Mouse (Mus musculus) left cerebral cortex, postnatal 14 days (tissue): ENCODE results near the gene Usp5. TPM values are rescaled to one million over a fixed set of nuclear protein-coding genes. Genes with fewer than 3 reads are reported as not detected.
A peak's percentile ranks its signal among the peaks of the same experiment; 100 is the strongest.
"Not testable (repeated sequence)": the region's sequence is repeated elsewhere in the genome, so short reads cannot be mapped to it uniquely, and the experiment has no call there.

Experiments
- DNase-seq, 2 experiments: peaks; one replicate each; pipeline ENCODE4 v3.0.0; 2021 to 2022; ENCODE audit warnings: low spot score in 2 of 2, mixed read lengths in 1 of 2
- intact Hi-C: fragments of 180-260 bp; cut with DNase I; formaldehyde crosslinking; loops from one replicate; pipeline ENCODE4 v1.15.1; 2025
- total RNA-seq, 2 experiments: library from RNA; stranded (reverse); gene quantifications; 2 replicates each; pipeline ENCODE4 v1.2.3; 2021

The Usp5 gene
- total RNA-seq, 2 experiments from 2014 or later: 178 to 184 TPM

GRCm38 (mm10) chr6:124814448-124814847 is 14.8 kb downstream of the Usp5 start:
- DNase-seq: no peak
- intact Hi-C loops: no loop called here

DNA sequence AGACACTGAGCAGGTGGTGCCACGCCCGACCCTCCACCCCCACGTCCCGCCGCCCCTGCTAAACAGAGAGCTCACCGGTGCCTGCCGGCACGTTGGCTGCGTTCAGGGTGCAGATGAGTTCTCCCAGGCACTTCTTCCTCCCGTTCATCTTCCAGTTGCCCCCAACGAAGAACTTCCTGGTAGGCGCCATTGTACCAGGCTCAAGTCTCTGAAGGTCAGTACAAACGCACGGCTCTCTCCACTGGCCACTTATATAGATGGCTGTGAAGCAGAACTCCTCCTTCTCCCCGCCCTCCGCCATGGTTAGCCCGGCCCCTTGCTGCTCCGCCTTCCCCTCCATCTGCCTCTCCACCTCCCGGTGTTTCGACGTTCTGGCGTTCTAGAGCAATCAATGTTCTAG is 15.4 kb downstream of the Usp5 start, which contains the start of gene Tpi1:
TSS of gene Tpi1 (minus strand) at position 364 of the 400 bp plus-strand sequence.
- peak; percentile 90 to 92 for DNase-seq
- intact Hi-C loops: loop anchor here (2.0 kb wide), 1 partner anchor 45 kb away; the partner anchor contains the start of gene Eno2

DNA sequence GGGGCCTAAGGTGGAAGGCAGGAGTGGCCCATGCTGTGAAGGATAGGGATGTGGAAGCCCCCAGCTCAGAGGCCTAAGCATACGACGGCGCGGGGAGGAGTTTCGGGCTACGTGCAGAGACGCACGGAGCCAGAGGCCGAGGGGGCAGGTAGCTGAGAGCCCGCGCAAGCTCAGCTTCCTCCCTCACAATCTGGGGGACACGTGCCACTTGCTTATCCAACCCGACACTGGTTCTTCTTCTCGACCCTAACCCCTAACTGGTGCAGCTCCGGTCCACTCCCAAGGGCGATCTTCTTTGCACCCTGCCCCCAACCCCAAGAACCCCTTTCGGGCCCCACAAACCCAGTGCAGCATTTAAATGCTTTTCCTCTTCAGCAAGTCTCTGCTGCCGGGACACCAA is 15.8 kb downstream of the Usp5 start:
- peak; percentile 75 to 81 for DNase-seq

DNA sequence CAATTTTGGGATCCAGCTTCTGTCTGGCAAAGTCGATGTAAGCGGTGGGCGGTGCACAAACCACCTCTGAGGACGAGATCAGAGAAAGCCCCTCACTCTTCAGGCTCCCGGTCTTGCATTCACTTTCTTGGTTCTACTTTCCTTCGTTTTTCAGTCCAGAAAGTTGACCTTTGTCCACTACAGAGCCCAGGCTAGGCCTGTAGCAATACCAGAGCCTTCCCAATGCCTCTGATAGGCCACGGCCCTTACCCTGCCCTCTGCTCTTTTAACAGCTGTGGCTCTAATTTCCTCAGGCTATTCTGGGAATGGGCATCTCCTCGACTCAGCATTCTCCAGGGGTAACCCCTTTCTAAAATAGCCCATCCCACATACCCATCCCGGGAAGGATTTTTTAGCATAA is 16.4 kb downstream of the Usp5 start:
- intact Hi-C loops: loop anchor here (2.0 kb wide), 1 partner anchor 44 kb away; the partner anchor contains the start of gene Eno2
- no peak for DNase-seq

More for the DNA sequence above, 15.8 kb downstream of the Usp5 start:
- intact Hi-C loops: loop anchor here (2.0 kb wide), 1 partner anchor 45 kb away; the partner anchor contains the start of gene Eno2

GRCm38 (mm10) chr6:124811701-124812560 is 17.4 kb downstream of the Usp5 start:
- no peak for DNase-seq
- intact Hi-C loops: loop anchor here (2.0 kb wide), 1 partner anchor 43 kb away; the partner anchor contains the start of gene Eno2

- intact Hi-C loops: no loop called here
- no peak for DNase-seq
Observed at GRCm38 (mm10) chr6:124811403-124811665, 17.9 kb downstream of the Usp5 start.

- intact Hi-C loops, DNase-seq: not testable (repeated sequence)
Observed at GRCm38 (mm10) chr6:124810566-124811402, 18.5 kb downstream of the Usp5 start.

DNA sequence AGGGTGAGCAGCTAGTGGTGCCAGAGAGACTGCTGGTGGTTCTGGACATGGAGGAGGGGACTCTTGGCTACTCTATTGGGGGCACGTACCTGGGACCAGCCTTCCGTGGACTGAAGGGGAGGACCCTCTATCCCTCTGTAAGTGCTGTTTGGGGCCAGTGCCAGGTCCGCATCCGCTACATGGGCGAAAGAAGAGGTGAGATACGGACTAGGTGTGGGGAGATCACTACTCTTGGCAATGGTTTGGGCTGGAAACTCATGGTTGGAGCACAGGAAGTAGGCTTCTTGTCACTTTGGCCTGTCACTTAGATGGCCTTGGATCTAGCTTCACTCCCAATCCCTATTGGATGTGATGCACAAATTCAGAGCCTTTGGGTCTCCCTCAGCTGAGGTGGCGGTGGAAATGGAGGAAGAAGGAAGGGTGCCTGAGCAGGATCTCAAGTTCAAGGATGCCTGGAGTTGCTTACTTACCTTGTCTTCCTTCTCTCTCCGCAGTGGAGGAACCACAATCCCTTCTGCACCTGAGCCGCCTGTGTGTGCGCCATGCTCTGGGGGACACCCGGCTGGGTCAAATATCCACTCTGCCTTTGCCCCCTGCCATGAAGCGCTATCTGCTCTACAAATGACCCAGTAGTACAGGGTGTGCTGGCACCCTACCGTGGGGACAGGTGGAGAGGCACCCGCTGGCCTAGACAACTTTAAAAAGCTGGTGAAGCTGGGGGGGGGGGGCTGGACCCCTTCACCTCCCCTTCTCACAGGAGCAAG is 19.3 kb downstream of the Usp5 start:
- DNase-seq: no peak
- intact Hi-C loops: no loop called here

- intact Hi-C loops: no loop called here
- DNase-seq: peak; percentile 68 to 70
Observed at GRCm38 (mm10) chr6:124809052-124809774, 20.1 kb downstream of the Usp5 start.

- peak in 1 of 2 experiments; percentile 56 for DNase-seq
- intact Hi-C loops: no loop called here
Observed at GRCm38 (mm10) chr6:124808358-124809012, 20.8 kb downstream of the Usp5 start, which contains the start of gene Spsb2. Gene Spsb2 (plus strand): TSS chr6:124808661.

DNA sequence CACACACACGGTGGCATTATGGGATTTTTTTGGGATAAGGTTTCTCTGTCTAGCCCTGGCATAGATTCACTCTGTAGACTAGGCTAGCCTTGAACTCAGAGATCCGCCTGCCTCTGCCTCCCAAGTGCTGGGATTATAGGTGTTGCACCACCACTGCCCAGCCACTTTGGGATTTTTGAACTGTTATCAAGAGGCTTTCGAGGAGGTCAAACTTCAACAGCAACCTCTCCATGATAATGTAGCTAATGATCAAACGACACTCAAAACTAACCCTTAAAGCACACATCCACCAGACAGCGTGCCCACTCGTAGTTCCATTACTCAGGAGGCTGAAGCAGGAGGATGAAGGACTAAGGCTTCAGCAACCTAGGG is 21.3 kb downstream of the Usp5 start:
- intact Hi-C loops: no loop called here

GRCm38 (mm10) chr6:124807366-124807765 is 21.9 kb downstream of the Usp5 start:
- intact Hi-C loops: no loop called here
- no peak for DNase-seq

More for the DNA sequence above, 21.3 kb downstream of the Usp5 start:
- DNase-seq: no peak

- intact Hi-C loops: no loop called here
- DNase-seq: no peak
Observed at GRCm38 (mm10) chr6:124806446-124807140, 22.7 kb downstream of the Usp5 start.

DNA sequence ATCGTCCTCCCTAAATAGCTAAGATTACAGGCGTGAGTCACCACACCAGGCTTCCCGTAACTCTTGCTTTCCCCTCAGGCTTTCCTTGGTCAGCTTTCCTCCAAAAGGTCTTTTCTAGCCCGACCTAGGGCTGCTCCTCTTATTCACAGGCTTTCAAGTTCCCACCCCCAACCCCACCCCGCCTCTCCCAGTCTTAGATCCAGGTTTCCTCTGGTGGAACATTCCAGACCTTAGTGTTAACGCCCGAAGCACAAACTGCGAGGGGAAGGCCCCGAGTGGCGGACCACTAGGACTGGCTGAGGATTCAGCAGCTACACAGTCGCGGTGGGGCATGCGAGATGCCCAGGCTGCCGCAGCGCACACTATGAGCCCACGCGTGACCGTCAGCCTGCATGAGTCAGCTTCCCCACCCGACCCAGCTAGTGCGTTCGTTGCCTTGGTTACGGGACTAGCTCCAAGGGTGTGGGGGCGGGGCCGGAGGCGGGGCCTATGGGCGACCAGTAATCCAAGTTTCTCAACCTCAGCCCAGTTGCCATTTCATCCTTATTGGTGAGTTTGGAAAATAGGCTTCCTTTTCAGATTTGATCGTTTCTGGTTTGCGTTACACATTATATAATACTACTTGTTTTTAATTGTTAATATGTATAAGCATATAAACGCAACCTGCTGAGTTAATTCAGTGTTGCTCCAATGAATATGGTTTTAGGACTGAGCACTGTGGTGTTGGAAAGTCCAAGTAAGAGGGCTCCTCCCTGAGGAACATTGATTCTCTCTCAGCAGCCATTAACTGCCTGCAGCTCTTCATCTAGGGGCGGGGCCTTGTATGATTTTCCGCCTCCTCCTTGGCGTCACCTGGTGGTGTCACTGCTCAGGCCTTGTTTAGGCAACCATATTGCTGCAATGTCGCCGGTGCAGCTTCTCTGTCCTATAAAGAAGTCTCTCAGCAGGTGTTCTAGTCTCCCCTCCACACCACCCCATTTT is 23.7 kb downstream of the Usp5 start:
- peak; percentile 96 to 99 for DNase-seq
- intact Hi-C loops: loop anchor here (2.0 kb wide), 1 partner anchor 37 kb away; the partner anchor contains the start of gene Eno2

DNA sequence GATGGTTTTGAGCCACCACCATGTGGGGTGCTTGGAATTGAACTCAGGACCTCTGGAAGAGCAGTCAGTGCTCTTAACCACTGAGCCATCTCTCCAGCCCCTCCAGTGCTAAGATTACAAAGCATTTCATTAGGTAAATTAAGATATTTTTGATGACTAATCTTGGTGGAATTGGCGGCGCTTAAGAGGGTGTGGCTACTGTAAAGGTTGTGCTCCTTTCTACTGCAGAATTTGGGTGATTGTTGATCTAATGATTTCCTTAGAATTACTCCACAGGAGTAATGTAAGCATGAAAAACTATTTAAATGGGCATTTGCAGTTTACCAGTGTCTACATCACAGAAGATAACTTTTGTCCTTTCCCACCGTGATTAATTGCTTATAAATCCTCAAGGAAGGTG is 24.9 kb downstream of the Usp5 start:
- intact Hi-C loops: loop anchor here (2.0 kb wide), 1 partner anchor 36 kb away; the partner anchor contains the start of gene Eno2
- no peak for DNase-seq

- intact Hi-C loops: loop anchor here (2.0 kb wide), 1 partner anchor 35 kb away; the partner anchor contains the start of gene Eno2
- not testable (repeated sequence) for DNase-seq
Observed at GRCm38 (mm10) chr6:124803691-124804090, 25.6 kb downstream of the Usp5 start.
